Mouse (Mus musculus) C2C12 (cell line): Measurements from ENCODE around the gene Dbn1. TPM values are rescaled to one million over a fixed set of nuclear protein-coding genes. Genes with fewer than 3 reads are reported as not detected.
A peak's percentile ranks its signal among the peaks of the same experiment; 100 is the strongest.

Experiments used
- H3K27me3 ChIP-seq: one replicate; pipeline ENCODE4 v1.6.1; 2011; ENCODE audit not compliant: control insufficient read depth, insufficient read depth, insufficient read length
- H3K36me3 ChIP-seq: one replicate; pipeline ENCODE4 v1.6.1; 2011; ENCODE audit not compliant: control insufficient read depth, insufficient read depth
- H3K4me3 ChIP-seq: one replicate; pipeline ENCODE4 v1.5.1; 2011; ENCODE audit warnings: mild to moderate bottlenecking, control low read depth; ENCODE audit not compliant: poor library complexity, insufficient read depth, severe bottlenecking
- H3K79me2 ChIP-seq: one replicate; pipeline ENCODE4 v1.6.1; 2011; ENCODE audit not compliant: control insufficient read depth, insufficient read depth
- H3K79me3 ChIP-seq: one replicate; pipeline ENCODE4 v1.6.1; 2011; ENCODE audit warnings: low read depth, control low read depth
- H3ac ChIP-seq: one replicate; pipeline ENCODE3; 2011; ENCODE audit warnings: low read depth; ENCODE audit not compliant: control insufficient read depth, insufficient read length
- CEBPB ChIP-seq: IDR thresholded peaks from one replicate; pipeline ENCODE4 v1.6.1; 2011; ENCODE audit warnings: low read depth, mild to moderate bottlenecking, control low read depth, moderate library complexity
- CTCF ChIP-seq: IDR thresholded peaks from one replicate; pipeline ENCODE4 v1.5.1; 2011; ENCODE audit not compliant: control insufficient read depth, insufficient read depth, insufficient read length
- FOSL1 ChIP-seq: IDR thresholded peaks from one replicate; pipeline ENCODE4 v1.8.0; 2011; ENCODE audit warnings: mild to moderate bottlenecking, low read length; ENCODE audit not compliant: poor library complexity, insufficient read depth, severe bottlenecking
- MAX ChIP-seq: IDR thresholded peaks from one replicate; pipeline ENCODE4 v1.6.1; 2011; ENCODE audit warnings: mild to moderate bottlenecking, control low read depth
- MYOD1 ChIP-seq: IDR thresholded peaks from one replicate; pipeline ENCODE4 v1.6.1; 2011; ENCODE audit warnings: low read depth; ENCODE audit not compliant: control insufficient read depth, insufficient read length
- MYOG ChIP-seq: IDR thresholded peaks from one replicate; pipeline ENCODE4 v1.6.1; 2011; ENCODE audit not compliant: control insufficient read depth, insufficient read length; ENCODE audit errors: extremely low read depth
- USF1 ChIP-seq: IDR thresholded peaks from one replicate; pipeline ENCODE4 v1.6.1; 2011; ENCODE audit warnings: low read depth, mild to moderate bottlenecking, control low read depth, moderate library complexity
- polyA plus RNA-seq: library from polyadenylated mRNA; unstranded; fragments of >200 nt; fragmentation: generic; extraction: Trizol; gene quantifications from one replicate; pipeline ENCODE4 v1.2.1, GENCODE M21; 2012; ENCODE audit warnings: missing spikeins

The Dbn1 gene
- polyA plus RNA-seq, 1 experiment = 87.7 TPM

GRCm38 (mm10) chr13:55468851-55469560 is 18.9 kb downstream of the Dbn1 start:
- H3K79me3 ChIP-seq = no peaks in the 10 kb centered on the region
- TF ChIP-seq MYOD1 (no peak), CTCF (peak; percentile 33)
- H3K79me2 ChIP-seq = no peaks in the 10 kb centered on the region
- no peaks in the 10 kb centered on the region for H3K27me3 ChIP-seq
- H3ac ChIP-seq = no peak overlapping the region
- no peak overlapping the region for H3K4me3 ChIP-seq
- H3K36me3 ChIP-seq = no peaks in the 10 kb centered on the region

GRCm38 (mm10) chr13:55465830-55466440 is 22.0 kb downstream of the Dbn1 start:
- Histone ChIP-seq H3K4me3 (no peak overlapping the region), H3ac (no peak overlapping the region), H3K36me3 (peaks cover 8% of the 10 kb centered on the region), H3K79me3 (no peaks in the 10 kb centered on the region), H3K79me2 (no peaks in the 10 kb centered on the region), H3K27me3 (no peaks in the 10 kb centered on the region)
- TF ChIP-seq FOSL1 (no peak), MYOG (no peak), USF1 (no peak), CTCF (no peak), MAX (no peak), CEBPB (no peak), MYOD1 (no peak)

DNA sequence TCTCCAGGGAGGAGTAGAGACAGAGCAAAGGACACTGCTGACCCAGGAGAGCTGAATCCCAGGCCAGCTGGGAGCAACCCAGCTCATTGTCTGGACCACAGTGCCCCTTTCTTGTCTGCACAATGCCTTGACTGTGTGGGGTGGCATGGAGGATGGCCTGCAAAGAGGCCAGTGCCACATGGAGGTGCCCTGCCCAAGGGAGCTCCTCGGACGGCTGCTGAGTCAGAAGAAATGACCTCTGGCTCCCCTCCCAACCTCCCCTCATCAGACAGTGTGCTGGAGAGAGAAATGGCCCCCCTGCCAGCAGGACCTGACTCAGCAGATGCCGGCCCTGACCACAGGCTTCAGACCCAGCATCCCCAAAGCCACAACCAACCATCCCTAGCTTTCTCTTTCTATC is 22.7 kb downstream of the Dbn1 start:
- TF ChIP-seq FOSL1 = peak; percentile 16
- no peak for TF ChIP-seq MYOG
- TF ChIP-seq USF1 = no peak
- peak; percentile 88 for TF ChIP-seq MAX
- Histone ChIP-seq H3K4me3 (no peak overlapping the region), H3K79me3 (no peaks in the 10 kb centered on the region), H3K79me2 (no peaks in the 10 kb centered on the region), H3K36me3 (peaks cover 9% of the 10 kb centered on the region), H3ac (no peak overlapping the region), H3K27me3 (no peaks in the 10 kb centered on the region)

GRCm38 (mm10) chr13:55464027-55464884 is 23.7 kb downstream of the Dbn1 start, which contains the start of gene Prr7:
TSS of gene Prr7 (plus strand) at chr13:55464267.
- TF ChIP-seq MAX = no peak
- no peak for TF ChIP-seq CTCF
- no peak for TF ChIP-seq MYOG
- no peak for TF ChIP-seq CEBPB
- no peak for TF ChIP-seq FOSL1
- TF ChIP-seq USF1 = no peak
- TF ChIP-seq MYOD1 = no peak
- Histone ChIP-seq H3K27me3 (no peaks in the 10 kb centered on the region), H3K79me2 (no peaks in the 10 kb centered on the region), H3K79me3 (no peaks in the 10 kb centered on the region), H3ac (peak within 1 kb of the TSS; percentile 79), H3K36me3 (peaks cover 17% of the 10 kb centered on the region), H3K4me3 (peak within 1 kb of the TSS; percentile 18)

DNA sequence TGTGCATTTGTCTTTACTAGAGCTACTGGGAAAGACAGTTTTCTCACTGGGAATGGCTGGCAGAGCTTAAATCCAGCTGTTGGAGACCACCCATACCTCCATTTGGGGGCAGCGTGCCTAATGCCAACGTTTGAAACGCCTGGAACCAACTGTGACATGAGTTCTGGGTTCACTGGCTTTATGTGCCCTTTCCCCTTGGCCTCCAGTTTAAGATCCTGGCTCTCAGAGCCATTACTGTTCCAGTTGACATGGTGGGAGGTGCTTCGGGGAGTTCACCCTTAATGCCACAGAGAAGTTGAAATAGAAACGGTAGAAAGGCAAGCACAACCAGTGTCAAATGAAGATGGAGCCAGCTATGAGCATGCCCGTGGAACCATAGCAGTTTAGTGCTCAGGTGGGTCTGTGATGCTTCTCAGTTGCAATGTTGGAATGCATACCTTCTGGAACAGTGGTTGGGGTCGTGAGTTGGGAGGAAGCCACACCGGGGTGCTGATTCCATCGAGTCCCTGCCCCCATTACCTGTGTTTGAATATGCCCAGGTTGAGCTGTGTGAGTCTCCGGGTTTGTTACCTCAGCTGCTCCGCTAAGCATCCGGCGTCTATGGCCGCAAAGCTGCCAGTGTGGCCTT is 24.4 kb downstream of the Dbn1 start:
- H3ac ChIP-seq = no peak overlapping the region
- peaks cover 24% of the 10 kb centered on the region for H3K36me3 ChIP-seq
- no peaks in the 10 kb centered on the region for H3K79me3 ChIP-seq
- H3K79me2 ChIP-seq = no peaks in the 10 kb centered on the region
- no peaks in the 10 kb centered on the region for H3K27me3 ChIP-seq
- TF ChIP-seq FOSL1 (no peak), USF1 (no peak), MYOD1 (no peak), CTCF (no peak), MYOG (no peak), CEBPB (no peak), MAX (no peak)
- no peak overlapping the region for H3K4me3 ChIP-seq
